Mouse (Mus musculus): Measurements from ENCODE around the gene Kansl2.
"Not testable (repeated sequence)": the region's sequence is repeated elsewhere in the genome, so short reads cannot be mapped to it uniquely, and the experiment has no call there.

Gene Kansl2

GRCm38 (mm10) chr15:98535921-98536320, 1.9 kb upstream of the Kansl2 start:
- no peak for DNase-seq (ENCODE audit: low spot score)

- DNase-seq (ENCODE audit: low spot score), result peak; percentile 51
These were observed 981 bp downstream of the Kansl2 start for GRCm38 (mm10) chr15:98533035-98533531.

GRCm38 (mm10) chr15:98532281-98532680, 1.8 kb downstream of the Kansl2 start:
- DNase-seq (ENCODE audit: low spot score), result peak; percentile 72

GRCm38 (mm10) chr15:98528066-98528563, 5.9 kb downstream of the Kansl2 start:
- no peak for DNase-seq (ENCODE audit: low spot score)

GRCm38 (mm10) chr15:98527056-98527771, 6.8 kb downstream of the Kansl2 start:
- peak; percentile 38 for DNase-seq (ENCODE audit: low spot score)

- DNase-seq (ENCODE audit: low spot score), result no peak
These were observed 8.0 kb downstream of the Kansl2 start for GRCm38 (mm10) chr15:98526057-98526456.

- DNase-seq (ENCODE audit: low spot score), result no peak
These were observed 12.8 kb downstream of the Kansl2 start for GRCm38 (mm10) chr15:98521245-98521644.

- DNase-seq (ENCODE audit: low spot score), result peak; percentile 75
These were observed 16.4 kb downstream of the Kansl2 start for GRCm38 (mm10) chr15:98517380-98518355.

- DNase-seq (ENCODE audit: low spot score), result not testable (repeated sequence)
These were observed 19.2 kb downstream of the Kansl2 start for GRCm38 (mm10) chr15:98514845-98515244.

- DNase-seq (ENCODE audit: low spot score), result no peak
These were observed 19.9 kb downstream of the Kansl2 start for GRCm38 (mm10) chr15:98514146-98514545.

GRCm38 (mm10) chr15:98513676-98514075, 20.4 kb downstream of the Kansl2 start:
- DNase-seq (ENCODE audit: low spot score), result not testable (repeated sequence)

GRCm38 (mm10) chr15:98512799-98513321, 21.2 kb downstream of the Kansl2 start:
- DNase-seq (ENCODE audit: low spot score), result peak; percentile 85

GRCm38 (mm10) chr15:98512232-98512631, 21.8 kb downstream of the Kansl2 start:
- DNase-seq (ENCODE audit: low spot score), result no peak

- DNase-seq (ENCODE audit: low spot score), result no peak
These were observed 22.6 kb downstream of the Kansl2 start for GRCm38 (mm10) chr15:98511386-98511928.

- DNase-seq (ENCODE audit: low spot score), result peak; percentile 86
These were observed 23.4 kb downstream of the Kansl2 start for GRCm38 (mm10) chr15:98510438-98511385.

- no peak for DNase-seq (ENCODE audit: low spot score)
These were observed 24.7 kb downstream of the Kansl2 start for GRCm38 (mm10) chr15:98509387-98509786.

GRCm38 (mm10) chr15:98507321-98507720, 26.7 kb downstream of the Kansl2 start:
- DNase-seq (ENCODE audit: low spot score), result no peak

- peak; percentile 86 for DNase-seq (ENCODE audit: low spot score)
These were observed 27.7 kb downstream of the Kansl2 start for GRCm38 (mm10) chr15:98506253-98506957.

- DNase-seq (ENCODE audit: low spot score), result peak; percentile 53
These were observed 29.6 kb downstream of the Kansl2 start for GRCm38 (mm10) chr15:98504514-98504913.

- DNase-seq (ENCODE audit: low spot score), result no peak
These were observed 30.7 kb downstream of the Kansl2 start for GRCm38 (mm10) chr15:98503317-98503716.

Data from adipocyte (in vitro differentiated cells).